Mouse (Mus musculus): ENCODE measurements at regions not wholly inside any gene's neighbourhood (a gene's known extent, or its start where the extent isn't known, plus 50 kb on each side); places are given as distances from the start of the nearest gene placed in this dataset.
A peak's percentile ranks its signal among the peaks of the same experiment; 100 is the strongest.

DNA sequence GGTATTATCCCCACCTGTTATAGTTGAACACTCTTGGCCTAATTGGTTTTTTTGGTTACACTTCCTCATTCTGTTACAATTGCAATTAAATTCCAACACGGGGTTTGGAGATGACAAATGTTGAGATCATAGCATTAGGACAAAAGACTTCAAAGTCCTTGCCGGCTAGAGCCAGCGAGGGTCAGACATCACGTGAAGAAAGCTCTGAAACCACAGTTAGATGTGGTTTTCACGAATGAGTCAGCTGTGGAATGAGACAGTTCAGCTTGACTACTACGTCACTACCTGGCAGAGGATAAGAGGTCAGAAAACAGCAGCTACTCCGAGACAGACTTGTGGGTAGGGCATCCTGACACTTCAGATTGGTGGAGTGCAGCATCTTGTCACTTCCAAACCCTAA lies 55.5 kb upstream of the Trio start:
- DNase-seq = no peak

DNA sequence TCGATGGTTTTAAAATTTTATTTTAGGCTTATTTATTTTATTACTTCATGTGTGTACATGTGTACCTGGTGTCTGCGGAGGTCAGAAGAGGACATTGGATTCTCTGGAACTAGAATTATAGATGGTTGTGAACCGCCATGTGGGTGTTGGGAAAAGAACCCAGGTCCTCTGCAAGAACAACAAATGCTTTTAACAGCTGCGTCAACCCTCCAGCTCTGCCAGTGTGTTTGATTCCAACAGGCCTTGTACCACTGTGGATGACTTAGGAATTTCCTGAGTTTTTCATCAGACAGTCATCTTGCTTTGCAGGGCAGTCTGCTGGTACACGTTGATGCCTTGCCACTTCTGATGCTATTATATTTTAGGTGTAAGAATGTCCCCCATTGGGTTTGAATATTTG lies 56.8 kb upstream of the Trio start:
- no peak for DNase-seq

DNA sequence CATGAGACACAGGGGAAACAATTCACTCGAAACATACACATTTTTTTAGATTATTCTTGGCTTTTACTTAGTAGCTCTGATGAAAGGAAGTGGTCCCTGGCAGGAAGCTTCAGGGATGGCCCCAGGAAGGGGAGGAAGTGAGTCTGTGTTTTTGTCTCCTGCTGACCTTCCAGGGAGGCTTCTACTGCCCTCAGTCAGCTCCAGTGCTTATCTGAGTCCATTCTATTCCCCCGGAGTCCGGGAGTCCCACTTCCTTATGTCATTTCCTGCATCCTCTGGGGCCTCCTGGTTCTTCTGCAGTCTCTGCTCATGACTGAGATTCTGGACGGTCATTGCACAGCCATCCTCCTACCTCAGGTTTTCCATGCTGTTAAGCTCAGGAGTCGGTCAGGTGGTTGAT lies 80.3 kb upstream of the Trio start:
- DNase-seq = peak; percentile 14

DNA sequence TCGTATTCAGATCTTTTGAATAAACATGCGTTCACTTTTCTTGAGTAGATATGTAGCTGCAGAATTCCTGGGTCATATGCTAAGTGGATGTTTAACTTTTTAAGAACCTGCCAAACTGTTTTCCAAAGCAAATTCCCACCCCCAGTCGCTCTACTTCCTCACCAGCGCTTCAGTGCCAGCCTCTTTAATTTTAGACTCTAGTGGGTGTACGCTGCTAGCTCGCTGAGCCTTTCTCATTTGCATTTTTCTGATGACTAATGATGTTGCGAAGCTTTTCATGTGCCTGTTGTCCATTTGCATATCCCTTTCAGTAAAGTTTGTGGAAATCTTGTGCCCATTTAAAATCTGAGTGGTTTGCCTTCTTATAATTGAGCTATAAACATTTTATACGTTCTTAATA lies 84.3 kb upstream of the Trio start:
- no peak for DNase-seq

DNA sequence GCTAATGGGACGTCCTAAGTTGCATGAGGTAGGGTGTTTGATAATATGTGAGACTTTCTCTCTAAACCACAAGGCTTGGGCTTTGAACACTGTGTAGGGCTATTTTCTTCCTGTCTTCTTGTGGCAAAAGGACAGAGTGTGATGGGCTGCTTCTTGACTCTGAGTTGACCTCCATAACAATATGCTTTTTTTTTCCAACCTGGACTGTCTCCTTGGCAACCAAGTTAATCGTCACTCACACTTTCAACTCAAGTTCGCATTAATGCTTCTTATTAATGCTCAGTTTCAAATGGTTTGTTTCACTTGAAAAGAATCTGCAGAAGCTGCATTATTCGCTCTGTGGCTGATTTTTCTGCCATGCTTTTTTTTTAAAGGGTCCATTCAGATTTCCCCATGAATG lies 87.8 kb upstream of the Trio start:
- DNase-seq = no peak

DNA sequence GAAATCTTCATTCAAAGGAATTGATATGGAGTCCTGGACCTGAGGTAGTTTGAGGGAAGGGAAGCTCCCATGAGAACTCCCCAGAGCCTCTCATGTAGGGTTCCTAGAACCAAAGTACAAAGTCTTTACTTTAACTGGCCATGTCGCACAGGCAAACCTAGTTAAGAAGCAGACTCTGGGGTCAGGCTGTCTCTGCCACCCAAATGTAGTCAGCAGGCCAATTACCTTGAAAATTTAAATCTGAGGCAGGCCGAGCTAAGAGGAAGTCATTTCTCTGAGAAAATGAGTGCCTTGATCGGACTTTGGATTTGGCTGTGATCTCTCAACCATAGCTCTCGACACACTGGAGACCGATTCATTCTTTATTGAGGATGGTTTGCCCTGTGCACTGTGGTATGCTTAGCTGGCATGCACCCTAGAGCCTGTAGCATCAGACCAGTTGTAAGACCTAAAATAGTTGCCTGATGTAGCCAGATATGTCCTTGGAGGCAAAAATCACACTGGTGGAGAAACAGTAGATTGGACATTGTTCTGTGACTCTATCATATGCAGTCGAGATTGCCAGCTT lies 88.6 kb upstream of the Trio start:
- DNase-seq = peak; percentile 22

DNA sequence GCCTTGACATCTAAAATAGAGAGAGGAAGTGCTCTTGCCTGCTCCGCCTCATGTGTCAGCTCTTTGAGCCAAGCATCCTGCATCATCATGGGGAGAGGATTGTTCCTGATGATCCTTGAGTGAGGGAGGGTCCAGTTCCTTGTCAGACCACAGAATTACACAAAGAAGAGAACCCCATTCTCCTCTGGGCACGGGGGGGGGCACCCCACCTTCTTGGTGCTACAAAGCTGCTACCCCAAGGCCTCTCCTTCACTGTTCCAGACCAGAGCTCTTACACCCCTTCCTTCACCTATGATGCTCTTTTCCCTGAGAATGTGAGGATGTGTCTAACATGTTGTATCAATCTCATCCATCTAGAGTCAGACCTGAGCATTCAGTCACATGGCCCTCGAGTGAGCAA lies 76.7 kb upstream of the Dnah5 start:
- DNase-seq = no peak

DNA sequence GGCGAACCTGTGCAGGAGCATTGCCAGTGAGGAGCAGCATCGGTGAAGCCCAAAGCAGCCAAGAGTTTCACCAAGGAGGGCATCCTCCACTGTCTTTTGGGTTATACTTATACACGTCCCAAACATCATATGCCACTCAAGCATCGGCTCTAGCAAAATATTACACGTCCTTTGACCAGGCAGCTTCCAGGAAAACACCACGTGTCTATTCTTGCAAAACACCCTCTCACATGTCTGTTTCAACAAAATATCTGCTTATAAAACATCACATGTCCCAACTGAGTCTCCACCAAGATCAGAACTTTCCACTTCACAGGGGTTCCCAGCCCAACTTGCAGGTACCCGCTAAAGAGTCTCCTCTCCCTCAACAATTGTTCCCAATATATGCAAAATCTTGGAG lies 74.0 kb upstream of the Dnah5 start:
- DNase-seq = no peak

DNA sequence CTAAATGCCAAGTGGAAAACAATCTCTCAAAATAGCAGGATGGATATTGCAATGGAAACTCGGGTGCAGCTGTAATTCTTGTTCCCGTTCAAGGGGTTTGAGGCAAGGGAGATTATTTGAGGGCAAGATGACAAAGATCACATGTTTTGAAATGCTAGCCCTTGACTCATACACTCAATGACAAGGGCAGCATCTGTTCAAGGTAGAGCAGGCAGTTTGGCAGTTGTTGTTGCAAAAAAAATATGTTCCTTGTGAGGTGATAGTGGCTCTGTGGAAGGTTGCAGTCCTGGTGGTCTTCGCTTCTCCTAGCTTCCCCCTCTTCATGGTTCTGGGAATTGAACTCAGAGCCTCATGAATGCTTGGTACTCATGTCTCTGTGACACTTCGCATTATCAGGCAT lies 72.0 kb upstream of the Dnah5 start:
- DNase-seq = no peak

DNA sequence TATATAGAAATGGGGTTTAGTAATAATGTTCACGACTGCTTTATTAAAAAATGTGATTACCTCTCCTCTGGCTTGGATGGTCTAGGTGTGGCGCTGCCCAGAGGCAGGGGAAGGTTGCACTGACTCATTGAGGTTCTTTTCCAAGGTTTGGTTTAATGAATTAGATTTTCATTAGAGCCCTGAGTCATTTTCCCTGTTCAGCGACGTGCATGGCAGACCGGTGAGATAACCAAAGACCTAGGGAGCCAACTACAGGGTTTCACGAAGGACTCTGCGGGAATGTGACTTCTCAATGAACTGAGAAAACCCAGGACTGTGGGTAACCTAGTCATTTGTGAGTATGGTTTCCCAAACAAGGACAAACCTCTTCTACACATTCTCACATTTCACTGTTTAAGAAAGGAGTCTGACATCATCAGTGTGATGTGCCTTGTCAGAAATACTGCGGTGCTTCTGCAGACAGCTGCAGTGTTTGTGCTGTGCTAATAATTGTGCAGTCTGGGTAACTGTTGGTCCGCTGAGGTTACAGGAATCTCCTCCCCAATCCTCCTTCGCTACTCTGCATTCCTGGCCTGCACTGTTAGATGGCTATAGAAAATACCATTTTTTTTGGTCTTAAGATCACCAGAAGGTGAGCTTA lies 70.3 kb upstream of the Dnah5 start:
- no peak for DNase-seq

DNA sequence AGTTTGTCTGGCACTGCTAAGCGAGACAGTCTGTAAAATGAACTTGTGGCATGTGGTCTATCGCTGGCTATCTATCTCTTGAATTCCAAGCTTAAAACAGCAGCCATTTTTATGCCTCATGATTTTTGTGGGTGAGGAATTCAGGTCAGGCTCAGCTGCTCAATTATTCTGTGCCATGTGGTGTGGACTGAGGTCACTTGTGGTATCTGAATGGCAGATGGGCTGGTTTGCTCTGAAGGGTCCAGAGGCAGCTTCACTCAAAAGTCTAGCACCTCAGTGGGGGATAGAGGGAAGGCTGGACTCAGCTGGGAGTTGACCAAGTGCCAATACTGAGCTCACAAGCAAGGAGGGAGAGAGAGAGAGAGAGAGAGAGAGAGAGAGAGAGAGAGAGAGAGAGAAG lies 69.3 kb upstream of the Dnah5 start:
- DNase-seq = no peak

DNA sequence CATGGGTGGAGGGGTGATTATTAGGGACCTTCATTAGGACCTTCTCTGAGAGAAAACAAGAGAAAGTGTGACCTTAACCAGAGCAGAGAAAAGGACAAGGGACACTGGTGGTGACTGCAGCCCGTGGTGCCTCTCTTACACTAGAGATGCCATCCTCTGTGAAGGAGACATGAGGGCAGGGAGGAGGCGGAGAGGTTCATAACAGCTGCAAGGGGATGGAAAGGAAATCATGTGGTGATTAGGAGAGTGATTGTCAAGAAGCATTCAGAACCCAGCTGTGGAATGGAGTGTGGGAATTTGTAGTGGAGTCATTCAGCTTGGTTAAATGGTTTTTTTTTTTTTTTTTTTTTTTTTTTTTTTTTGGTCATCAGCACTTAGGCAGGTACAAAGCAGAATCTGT lies 64.7 kb upstream of the Dnah5 start:
- DNase-seq = no peak

DNA sequence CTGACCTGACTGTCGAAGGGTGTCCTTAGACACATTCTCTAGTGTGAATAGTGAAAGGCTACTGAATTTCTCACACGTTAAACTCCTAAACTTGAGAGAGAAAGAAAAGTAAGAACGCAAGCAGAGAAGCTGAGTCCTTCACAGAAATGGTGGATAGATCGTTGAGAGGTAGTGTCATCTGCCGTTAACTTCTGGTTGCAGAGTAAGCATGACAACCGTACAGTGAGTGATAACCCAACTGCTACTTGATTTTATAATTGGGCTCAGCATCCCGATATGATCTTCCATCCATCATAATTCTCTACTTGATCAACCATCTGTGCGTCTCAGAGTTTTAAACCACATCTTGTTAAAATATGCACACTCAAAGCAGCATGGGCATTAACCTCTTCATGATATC lies 63.3 kb upstream of the Dnah5 start:
- DNase-seq = no peak

DNA sequence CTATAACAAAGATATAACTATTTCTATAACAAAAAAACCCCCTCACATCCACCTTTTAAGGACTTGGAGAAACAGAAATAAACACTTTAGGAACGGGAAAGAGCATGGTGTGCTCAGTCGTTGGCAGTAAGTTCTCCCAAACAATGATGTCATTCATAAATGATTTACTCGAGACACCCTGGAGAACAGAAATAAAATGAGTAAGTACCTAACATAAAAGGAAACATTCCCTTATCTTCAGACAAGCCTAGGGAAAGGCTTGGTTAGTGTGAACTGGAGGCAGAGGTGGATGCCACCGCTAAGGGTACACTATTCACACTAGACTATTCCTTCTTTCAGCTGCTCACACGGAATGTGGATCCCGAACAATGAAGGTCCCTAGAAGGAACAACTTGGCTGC lies 62.2 kb upstream of the Dnah5 start:
- no peak for DNase-seq

DNA sequence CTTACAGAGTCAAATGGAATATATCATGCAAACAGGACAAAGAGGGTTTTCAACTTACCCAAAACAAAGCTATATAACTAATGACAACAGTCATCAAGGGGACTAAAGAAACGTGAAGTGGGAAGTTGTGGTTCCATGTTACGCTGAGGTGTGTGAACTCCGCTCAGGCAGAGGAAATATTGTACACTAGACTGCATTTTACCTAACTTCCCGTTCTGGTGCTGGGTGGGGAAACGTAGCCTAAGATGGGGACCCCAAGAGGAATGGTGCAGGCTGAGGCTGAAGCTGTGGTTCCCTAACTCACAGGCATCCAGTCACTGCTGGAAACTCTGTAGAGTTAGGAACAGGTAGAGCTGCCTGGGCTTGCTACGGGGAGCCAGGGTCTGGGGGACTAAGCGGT lies 59.3 kb upstream of the Dnah5 start:
- no peak for DNase-seq

DNA sequence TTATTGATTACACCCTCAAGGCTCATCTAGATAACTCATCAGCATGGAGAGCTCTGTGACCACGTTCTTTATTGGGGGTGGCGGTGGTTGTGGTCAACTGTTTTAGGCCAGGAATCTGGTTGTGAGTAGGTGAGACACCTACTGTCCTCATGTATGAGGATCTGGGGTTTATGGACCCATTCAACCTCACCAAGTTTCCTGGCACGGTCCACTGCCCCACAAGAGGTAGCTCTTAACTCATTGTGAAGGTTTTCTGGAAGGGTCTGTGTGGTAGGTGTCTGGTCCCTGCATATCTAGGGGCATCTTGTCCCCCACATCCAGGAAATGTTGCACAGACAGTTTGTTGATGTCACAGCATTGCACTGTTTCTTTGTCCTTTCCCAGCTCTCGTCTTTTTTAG lies 58.7 kb upstream of the Dnah5 start:
- no peak for DNase-seq

DNA sequence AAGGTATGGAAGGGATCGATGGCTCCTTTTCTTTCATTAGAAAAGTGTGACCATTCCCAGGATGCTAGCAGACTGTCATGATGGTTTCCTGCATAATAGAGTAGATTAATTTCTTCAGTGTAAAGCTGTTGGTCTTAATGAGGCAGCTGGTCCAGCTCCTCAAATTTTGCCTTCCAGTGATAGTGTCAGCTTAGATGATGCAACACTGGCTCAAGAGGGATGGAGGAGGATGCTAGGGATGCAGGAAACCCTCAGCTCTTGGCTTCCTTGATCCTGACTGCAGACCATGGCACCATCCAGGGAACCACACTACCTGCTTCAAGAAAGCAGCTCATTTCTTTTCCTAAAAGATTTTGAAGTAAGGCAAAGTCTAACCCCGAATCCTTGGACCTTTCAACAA lies 51.9 kb upstream of the Dnah5 start:
- DNase-seq = no peak

Measured in kidney, postnatal 10 days (tissue).